In the genomic region with DNA sequence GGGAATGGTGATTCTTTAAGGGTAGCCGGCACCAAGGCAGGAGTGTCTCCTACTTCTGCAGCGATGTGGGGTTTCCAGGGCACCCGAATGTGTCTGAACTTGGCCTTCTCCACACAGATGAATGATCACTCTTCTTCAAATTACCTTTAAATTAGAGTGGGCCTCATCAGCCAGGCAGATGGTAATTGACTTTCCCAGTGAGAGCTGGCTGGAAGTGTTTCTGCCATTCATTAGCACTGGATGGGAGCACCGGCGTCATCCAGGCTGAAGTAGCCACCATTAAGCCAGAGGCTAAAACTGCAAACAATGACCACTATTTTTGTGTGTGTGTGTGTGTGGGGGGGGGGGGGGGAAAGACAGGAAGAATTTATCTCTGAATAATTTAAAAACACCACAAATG, we compare ENCODE assay signal across 23 mouse cellular contexts. TPM values are rescaled to one million over a fixed set of nuclear protein-coding genes. Genes with fewer than 3 reads are reported as not detected.
A peak's percentile ranks its signal among the peaks of the same experiment; 100 is the strongest.
DNase-seq lines count a peak whose midpoint lies in the region; ATAC-seq lines count a peak whose summit lies in the region.
"Had no signal": no experiment of that assay in that cellular context is flagged by ENCODE, and none has a peak within 500 bp of the region (broad histone marks: within the 10 kb centered on the region; RNA-seq: fewer than 3 reads in every experiment).

No protein-coding gene starts in this region.

- H3K27me3 ChIP-seq in forebrain, embryonic 13.5 days: no peaks in the 10 kb centered on the region
- H3K27me3 ChIP-seq in forebrain, embryonic 16.5 days (replicated peaks; ENCODE audit: control insufficient read depth, insufficient read depth, low read length): no peaks in the 10 kb centered on the region
- H3K27me3 ChIP-seq in hindbrain, embryonic 14.5 days (ENCODE audit: control insufficient read depth, insufficient read depth, low read length): no peaks in the 10 kb centered on the region
- no peaks in the 10 kb centered on the region for H3K27me3 ChIP-seq in hindbrain, embryonic 10.5 days (ENCODE audit: insufficient read depth, poor library complexity, severe bottlenecking)
- H3K27me3 ChIP-seq: embryonic facial prominence, embryonic 15.5 days; forebrain, embryonic 12.5 days; Patski had no signal

- ATAC-seq in forebrain, embryonic 13.5 days: no peak
- ATAC-seq in forebrain, embryonic 16.5 days: no peak
- ATAC-seq in hindbrain, embryonic 14.5 days (ENCODE audit: low FRiP score): no peak
- ATAC-seq in erythroblast, adult 5-6 weeks (replicated peaks; ENCODE audit: low FRiP score, poor library complexity, severe bottlenecking): no peak
- ATAC-seq: activated CD4-positive, CD25-positive, alpha-beta regulatory T cell, adult 4 months; inflammation-experienced regulatory T-cells, adult 6 months; intestine, postnatal 0 days; Patski had no signal

- no peak overlapping the region for H3K9ac ChIP-seq in forebrain, embryonic 13.5 days
- H3K9ac ChIP-seq in forebrain, embryonic 16.5 days (replicated peaks; ENCODE audit: low read depth, low read length): no peak overlapping the region
- no peak overlapping the region for H3K9ac ChIP-seq in hindbrain, embryonic 14.5 days
- H3K9ac ChIP-seq: embryonic facial prominence, embryonic 15.5 days; forebrain, embryonic 12.5 days had no signal

- H3K27ac ChIP-seq in forebrain, embryonic 13.5 days: peak overlapping the region; percentile 14
- H3K27ac ChIP-seq in forebrain, embryonic 16.5 days (ENCODE audit: low read length): no peak overlapping the region
- peak overlapping the region; percentile 32; the same call in 1 of the 2 replicates for H3K27ac ChIP-seq in hindbrain, embryonic 14.5 days
- no peak overlapping the region for H3K27ac ChIP-seq in hindbrain, embryonic 10.5 days
- H3K27ac ChIP-seq: embryonic facial prominence, embryonic 15.5 days; forebrain, embryonic 12.5 days; heart, embryonic 10.5 days had no signal

- H3K36me3 ChIP-seq in forebrain, embryonic 13.5 days (ENCODE audit: poor library complexity, severe bottlenecking): no peaks in the 10 kb centered on the region
- no peaks in the 10 kb centered on the region for H3K36me3 ChIP-seq in forebrain, embryonic 16.5 days (ENCODE audit: control insufficient read depth, insufficient read depth)
- H3K36me3 ChIP-seq in hindbrain, embryonic 14.5 days (replicated peaks; ENCODE audit: control insufficient read depth, insufficient read depth): no peaks in the 10 kb centered on the region
- H3K36me3 ChIP-seq in hindbrain, embryonic 10.5 days: no peaks in the 10 kb centered on the region
- H3K36me3 ChIP-seq: embryonic facial prominence, embryonic 15.5 days; forebrain, embryonic 12.5 days; heart, embryonic 10.5 days had no signal

- H3K9me3 ChIP-seq in forebrain, embryonic 13.5 days (replicated peaks): no peaks in the 10 kb centered on the region; the same call in 1 of the 2 replicates
- H3K9me3 ChIP-seq in forebrain, embryonic 16.5 days (ENCODE audit: control insufficient read depth, low read length): no peaks in the 10 kb centered on the region
- no peaks in the 10 kb centered on the region for H3K9me3 ChIP-seq in hindbrain, embryonic 14.5 days (ENCODE audit: control insufficient read depth, low read length)
- 0 out of 2 replicates have a peak, but pooled peaks cover 2% of the 10 kb centered on the region for H3K9me3 ChIP-seq in hindbrain, embryonic 10.5 days
- H3K9me3 ChIP-seq: embryonic facial prominence, embryonic 15.5 days; forebrain, embryonic 12.5 days; heart, embryonic 10.5 days had no signal

- no peak for DNase-seq in hindbrain, embryonic 14.5 days (ENCODE audit: low spot score)
- DNase-seq in hindbrain, embryonic 10.5 days (ENCODE audit: low spot score): no peak
- peak; percentile 59 for DNase-seq in retina, postnatal 1 day
- DNase-seq in retina, embryonic 14.5 days (ENCODE audit: low spot score): no peak
- no peak for DNase-seq in Muller cell, postnatal 12 days (ENCODE audit: inconsistent ontology term)
- DNase-seq: adrenal gland, postnatal 14 days; cerebellum, adult 18-20 months; cerebellum, adult 9-11 months; embryo, embryonic 11 days; gastrocnemius, postnatal 10 days; heart, adult 18-20 months; heart, postnatal 10 days; heart, postnatal 4 days had no signal

- no peak overlapping the region for H3K4me3 ChIP-seq in forebrain, embryonic 13.5 days
- H3K4me3 ChIP-seq in forebrain, embryonic 16.5 days (replicated peaks; ENCODE audit: low read length): no peak overlapping the region
- no peak overlapping the region for H3K4me3 ChIP-seq in hindbrain, embryonic 14.5 days (replicated peaks; ENCODE audit: low read length)
- H3K4me3 ChIP-seq in hindbrain, embryonic 10.5 days: no peak overlapping the region
- H3K4me3 ChIP-seq: embryonic facial prominence, embryonic 15.5 days; forebrain, embryonic 12.5 days; heart, embryonic 10.5 days had no signal

- 34% methylated on average over 5 of the region's 5 CpGs for WGBS in forebrain, embryonic 13.5 days
- 36% methylated on average over 5 of the region's 5 CpGs for WGBS in forebrain, embryonic 16.5 days
- WGBS in hindbrain, embryonic 14.5 days: 28% methylated on average over 5 of the region's 5 CpGs
- WGBS in hindbrain, embryonic 10.5 days: 80% methylated on average over 5 of the region's 5 CpGs

- H3K4me2 ChIP-seq in forebrain, embryonic 13.5 days: no peak overlapping the region
- H3K4me2 ChIP-seq in forebrain, embryonic 16.5 days (ENCODE audit: low read length): no peak overlapping the region
- H3K4me2 ChIP-seq in hindbrain, embryonic 14.5 days (replicated peaks): no peak overlapping the region
- H3K4me2 ChIP-seq: embryonic facial prominence, embryonic 15.5 days; forebrain, embryonic 12.5 days had no signal

- peaks cover 38% of the 10 kb centered on the region for H3K4me1 ChIP-seq in forebrain, embryonic 13.5 days
- peaks cover 21% of the 10 kb centered on the region for H3K4me1 ChIP-seq in forebrain, embryonic 16.5 days (replicated peaks; ENCODE audit: control insufficient read depth, insufficient read depth, low read length)
- peaks cover 6% of the 10 kb centered on the region for H3K4me1 ChIP-seq in hindbrain, embryonic 14.5 days (replicated peaks; ENCODE audit: control insufficient read depth, insufficient read depth, low read length)
- H3K4me1 ChIP-seq in hindbrain, embryonic 10.5 days (replicated peaks): peaks cover 13% of the 10 kb centered on the region

RNA-seq across cellular contexts. Expression of a gene that starts 58.7 kb away (rescaled TPM):
- polyA plus RNA-seq in forebrain, embryonic 13.5 days (2015; fragmentation: Nextera tagmentation; extraction: Ambion mirVana): 71.5 and 74.5 TPM in 2 replicates
- 75.7 and 84.2 TPM in 2 replicates for polyA plus RNA-seq in forebrain, embryonic 16.5 days (2015; fragmentation: Nextera tagmentation; extraction: Ambion mirVana)
- 102 and 114 TPM in 2 replicates for polyA plus RNA-seq in hindbrain, embryonic 14.5 days (2014; fragmentation: Nextera tagmentation; extraction: Ambion mirVana)
- 60.8 and 71.8 TPM in 2 replicates for polyA plus RNA-seq in hindbrain, embryonic 10.5 days (2016; fragmentation: Nextera tagmentation; extraction: Ambion mirVana)
- total RNA-seq in erythroblast, adult 5-6 weeks (2015; ENCODE audit: low replicate concordance): 12.9 and 14.6 TPM in 2 replicates
- 13.9 and 21.5 TPM in 2 replicates for total RNA-seq in erythroblast, adult 5-6 weeks (2017; ENCODE audit: low replicate concordance)

Comparison
In these comparisons a context has a peak if more than half of its experiments do, and no peak if none do; other contexts are left out.
1. H3K27ac ChIP-seq: peak in forebrain, embryonic 13.5 days (single experiment) and hindbrain, embryonic 14.5 days (single experiment); none in forebrain, embryonic 16.5 days (single experiment) and hindbrain, embryonic 10.5 days (single experiment).